Mouse (Mus musculus): ENCODE results near the gene Csnk2b.

DNA sequence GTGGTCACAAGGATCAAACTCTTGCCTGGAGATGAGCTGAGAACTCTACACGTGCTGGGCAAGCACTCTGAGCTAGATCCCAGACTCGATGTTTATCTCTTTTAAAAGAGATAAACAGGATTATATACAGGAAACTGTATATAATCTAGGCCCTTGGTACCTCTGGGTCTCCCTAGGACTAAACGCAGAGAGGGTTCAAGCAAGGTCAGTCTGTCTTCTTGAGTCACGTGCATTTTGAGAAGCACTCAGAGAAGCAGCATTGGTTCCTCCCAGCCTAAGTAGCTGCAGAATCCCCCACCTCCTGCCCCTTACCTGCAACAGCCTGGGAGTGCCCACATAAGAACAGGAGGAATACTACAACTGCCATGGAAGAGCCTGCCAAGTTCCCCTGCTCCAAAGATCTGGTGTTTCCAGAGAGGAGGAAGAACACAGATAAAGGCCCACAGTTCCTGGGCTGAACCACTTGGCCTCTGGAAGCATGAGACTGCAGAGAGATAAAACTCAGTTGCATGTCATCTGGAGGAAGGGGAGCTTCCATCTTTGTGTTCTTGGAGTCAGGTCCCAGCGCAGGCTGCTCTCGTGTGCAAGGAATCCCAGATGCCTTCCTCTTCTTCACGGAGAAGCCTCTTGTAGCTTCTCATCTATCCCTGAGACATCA, 36.5 kb downstream of the Csnk2b start, which contains the start of gene Ly6g6f:
- TF ChIP-seq CTCF (IDR thresholded peaks at IDR 0.05; ENCODE audit: low read depth) (no peak), EP300 (IDR thresholded peaks at IDR 0.05; ENCODE audit: low read depth) (no peak)

Measured in liver, postnatal 0 days (tissue).